Mouse (Mus musculus) testis, adult 2 months (tissue): ENCODE results near the gene Cpe.

Experiments used
- CTCF ChIP-seq: fragments of 200-500 bp; IDR thresholded peaks from 2 replicates; pipeline ENCODE4 v1.5.1; 2012; ENCODE audit warnings: low read depth, mild to moderate bottlenecking, inconsistent platforms, low read length, moderate library complexity; ENCODE audit not compliant: control insufficient read depth, insufficient read depth, insufficient replicate concordance
- POLR2A ChIP-seq: fragments of 200-500 bp; IDR thresholded peaks from 2 replicates; pipeline ENCODE4 v1.6.1; 2012; ENCODE audit warnings: low read depth, mild to moderate bottlenecking, inconsistent platforms, low read length, moderate library complexity; ENCODE audit not compliant: control insufficient read depth

- TF ChIP-seq CTCF = no peak
- TF ChIP-seq POLR2A = no peak
Observed at GRCm38 (mm10) chr8:64640599-64640998, 52.3 kb downstream of the Cpe start.
